Mouse (Mus musculus) myocyte (in vitro differentiated cells): ENCODE data around the gene Rbms3.

Source experiments
- CEBPB ChIP-seq: IDR thresholded peaks from 2 replicates; pipeline ENCODE4 v1.6.1; 2011; ENCODE audit warnings: mild to moderate bottlenecking, moderate library complexity; ENCODE audit not compliant: poor library complexity, insufficient read depth, severe bottlenecking
- E2F4 ChIP-seq: IDR thresholded peaks from one replicate; pipeline ENCODE4 v1.6.1; 2011; ENCODE audit warnings: mild to moderate bottlenecking, control low read depth, moderate library complexity; ENCODE audit not compliant: insufficient read depth
- MAX ChIP-seq: IDR thresholded peaks from one replicate; pipeline ENCODE4 v1.6.1; 2011; ENCODE audit warnings: low read depth, mild to moderate bottlenecking, control low read depth
- MYOD1 ChIP-seq, 3 experiments: IDR thresholded peaks; one replicate each; pipeline ENCODE4 v1.6.1; 2011; ENCODE audit warnings: control low read depth in 2 of 3, low read depth in 2 of 3, mild to moderate bottlenecking in 2 of 3, moderate library complexity in 1 of 3; ENCODE audit not compliant: insufficient read length in 2 of 3, control insufficient read depth in 1 of 3
- POLR2A ChIP-seq: IDR thresholded peaks from one replicate; pipeline ENCODE4 v1.6.1; 2011; ENCODE audit warnings: low read depth, mild to moderate bottlenecking, control low read depth, moderate library complexity; ENCODE audit not compliant: insufficient read length
- POLR2AphosphoS2 ChIP-seq: IDR thresholded peaks from one replicate; pipeline ENCODE4 v1.6.1; 2011; ENCODE audit warnings: low read depth, control low read depth; ENCODE audit not compliant: insufficient read length
- TCF12 ChIP-seq: IDR thresholded peaks from one replicate; pipeline ENCODE4 v1.6.1; 2011; ENCODE audit warnings: mild to moderate bottlenecking, control low read depth; ENCODE audit not compliant: poor library complexity, insufficient read depth, severe bottlenecking

DNA sequence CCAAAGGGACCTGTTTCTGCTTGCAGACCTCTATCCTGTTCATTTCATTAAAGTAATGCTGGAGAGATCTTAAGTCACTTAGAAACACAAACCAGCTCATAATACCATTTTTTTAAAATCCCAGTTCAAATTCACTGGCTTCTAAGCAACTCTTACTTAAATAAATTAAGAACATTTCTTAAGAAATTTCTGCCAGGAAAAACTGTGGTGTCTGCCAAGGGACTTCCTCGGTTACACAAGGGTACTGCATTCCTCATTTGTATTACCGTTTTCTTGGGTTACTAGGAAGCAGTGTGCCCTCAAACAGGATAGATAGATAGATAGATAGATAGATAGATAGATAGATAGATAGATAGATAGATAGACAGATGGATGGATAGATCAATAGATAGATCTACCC is 627.6 kb downstream of the Rbms3 start:
- TF ChIP-seq POLR2A (no peak), MAX (no peak), MYOD1 (IDR thresholded peaks at IDR 0.05; ENCODE audit: control insufficient read depth in 1 of 3, insufficient read length in 2 of 3, low read depth in 2 of 3) (no peak), TCF12 (no peak), E2F4 (no peak), CEBPB (no peak), POLR2AphosphoS2 (no peak)
